Mouse (Mus musculus) liver, embryonic 12.5 days (tissue): ENCODE data around the gene D5Ertd579e. TPM values are rescaled to one million over a fixed set of nuclear protein-coding genes. Genes with fewer than 3 reads are reported as not detected.

Experiments
- ATAC-seq: fragments of 200-750 bp; cut with Nextera tagmentation; 2 replicates; pipeline ENCODE4 v1.8.0; 2017; ENCODE audit warnings: moderate number of reproducible peaks, mild to moderate bottlenecking, moderate library complexity
- H3K27ac ChIP-seq: fragments of 300-500 bp; sonication (generic); 2 replicates; pipeline ENCODE4 v1.5.1; 2016; ENCODE audit warnings: mild to moderate bottlenecking
- H3K27me3 ChIP-seq: fragments of 300-500 bp; sonication (generic); replicated peaks from 2 replicates; pipeline ENCODE4 v1.6.1; 2016; ENCODE audit warnings: mild to moderate bottlenecking, moderate library complexity
- H3K36me3 ChIP-seq: fragments of 300-500 bp; sonication (generic); 2 replicates; pipeline ENCODE4 v1.6.1; 2016; ENCODE audit warnings: mild to moderate bottlenecking, moderate library complexity
- H3K4me1 ChIP-seq: fragments of 300-500 bp; sonication (generic); 2 replicates; pipeline ENCODE4 v1.6.1; 2016
- H3K4me2 ChIP-seq: fragments of 300-500 bp; sonication (generic); 2 replicates; pipeline ENCODE4 v1.6.1; 2016; ENCODE audit warnings: mild to moderate bottlenecking, moderate library complexity
- H3K4me3 ChIP-seq: fragments of 300-500 bp; sonication (generic); 2 replicates; pipeline ENCODE4 v1.5.1; 2016; ENCODE audit warnings: mild to moderate bottlenecking, moderate library complexity
- H3K9ac ChIP-seq: fragments of 300-500 bp; sonication (generic); 2 replicates; pipeline ENCODE4 v1.6.1; 2016; ENCODE audit warnings: mild to moderate bottlenecking, moderate library complexity
- H3K9me3 ChIP-seq: fragments of 300-500 bp; sonication (generic); replicated peaks from 2 replicates; pipeline ENCODE4 v1.6.1; 2016; ENCODE audit warnings: mild to moderate bottlenecking, moderate library complexity
- WGBS: fragments of 180-500 bp; shearing (Covaris S2); methylation state at CpG from one replicate; pipeline ENCODE4 v1.1.7; 2016; ENCODE audit not compliant: insufficient replicate concordance; 5-methylcytosine and 5-hydroxymethylcytosine counted together
- polyA plus RNA-seq: library from polyadenylated mRNA; unstranded; fragments of >200 nt; fragmentation: Nextera tagmentation; extraction: Ambion mirVana; gene quantifications from 2 replicates; pipeline ENCODE4 v1.2.1, GENCODE M21; 2016

D5Ertd579e gene
- polyA plus RNA-seq, 1 experiment from 2014 or later: 28.5 TPM

GRCm38 (mm10) chr5:36719135-36719534 lies 23.3 kb upstream of the D5Ertd579e start:
- 72% methylated on average over 5 of the region's 5 CpGs for WGBS
- Histone ChIP-seq H3K4me1 (peaks cover 82% of the 10 kb centered on the region), H3K27ac (peak overlapping the region; percentile 98), H3K27me3 (peaks cover 38% of the 10 kb centered on the region), H3K36me3 (no peaks in the 10 kb centered on the region), H3K4me3 (no peak overlapping the region), H3K9me3 (no peaks in the 10 kb centered on the region), H3K9ac (peak overlapping the region; percentile 64), H3K4me2 (peak overlapping the region; percentile 67)
- no peak for ATAC-seq

DNA sequence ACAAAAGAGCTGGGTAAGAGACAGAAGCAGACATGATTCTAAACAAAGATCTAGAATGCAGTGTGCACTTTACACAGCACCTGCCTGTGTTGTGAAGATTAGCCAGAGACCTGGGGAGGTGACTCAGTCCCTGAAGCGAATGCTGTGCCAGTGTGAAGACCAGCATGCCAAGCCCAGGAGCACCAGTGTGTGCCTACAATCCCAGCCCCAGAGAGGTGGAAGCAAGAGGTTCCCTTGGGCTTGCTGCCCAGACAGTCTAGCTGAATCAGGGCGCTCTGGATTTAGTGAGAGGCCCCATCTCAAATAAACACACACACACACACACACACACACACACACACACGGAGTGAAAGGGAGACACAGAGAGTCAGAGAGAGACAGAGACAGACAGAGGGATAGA lies 22.1 kb upstream of the D5Ertd579e start:
- WGBS: 60% methylated on average over 3 of the region's 3 CpGs
- Histone ChIP-seq H3K9me3 (no peaks in the 10 kb centered on the region), H3K27ac (no peak overlapping the region), H3K4me1 (peaks cover 82% of the 10 kb centered on the region), H3K4me2 (no peak overlapping the region), H3K36me3 (no peaks in the 10 kb centered on the region), H3K9ac (no peak overlapping the region), H3K4me3 (no peak overlapping the region), H3K27me3 (peaks cover 34% of the 10 kb centered on the region)
- ATAC-seq: no peak

GRCm38 (mm10) chr5:36716816-36717215 lies 21.0 kb upstream of the D5Ertd579e start:
- 71% methylated on average over 2 of the region's 2 CpGs for WGBS
- Histone ChIP-seq H3K4me2 (no peak overlapping the region), H3K9ac (0 out of 2 replicates have a peak overlapping the region, but pooled peaks have one; percentile 7), H3K4me3 (no peak overlapping the region), H3K27ac (no peak overlapping the region), H3K27me3 (peaks cover 34% of the 10 kb centered on the region), H3K36me3 (no peaks in the 10 kb centered on the region), H3K4me1 (peaks cover 82% of the 10 kb centered on the region), H3K9me3 (no peaks in the 10 kb centered on the region)
- ATAC-seq: no peak

DNA sequence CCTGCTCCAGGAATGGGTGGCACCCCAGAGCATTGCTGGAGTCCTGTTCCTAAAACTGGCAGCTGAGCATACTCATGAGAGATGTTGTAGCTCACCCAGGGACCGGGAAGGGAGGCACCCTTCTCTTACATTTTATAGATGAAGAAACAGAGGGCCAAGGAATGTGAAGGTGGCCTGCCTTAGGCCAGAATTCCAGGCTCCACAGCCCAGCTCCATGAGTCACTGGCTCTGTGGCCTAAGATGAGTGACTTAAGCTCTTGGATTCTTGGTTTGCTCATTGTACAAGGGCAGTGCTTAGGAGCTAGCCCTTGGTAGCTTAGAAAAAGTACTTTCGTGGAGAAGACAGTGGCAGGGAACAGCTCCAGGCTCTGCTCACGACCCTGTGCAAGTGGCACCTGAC lies 19.0 kb upstream of the D5Ertd579e start:
- Histone ChIP-seq H3K9ac (0 out of 2 replicates have a peak overlapping the region, but pooled peaks have one; percentile 2), H3K4me3 (no peak overlapping the region), H3K36me3 (no peaks in the 10 kb centered on the region), H3K27ac (peak overlapping the region; percentile 3; the same call in 1 of the 2 replicates), H3K4me1 (peaks cover 71% of the 10 kb centered on the region), H3K4me2 (no peak overlapping the region), H3K27me3 (peaks cover 42% of the 10 kb centered on the region), H3K9me3 (no peaks in the 10 kb centered on the region)
- no peak for ATAC-seq
- WGBS: 77% methylated on average over 3 of the region's 3 CpGs

GRCm38 (mm10) chr5:36713693-36714092 lies 17.9 kb upstream of the D5Ertd579e start:
- ATAC-seq: peak; percentile 61
- Histone ChIP-seq H3K9me3 (no peaks in the 10 kb centered on the region), H3K9ac (peak overlapping the region; percentile 68), H3K36me3 (no peaks in the 10 kb centered on the region), H3K27me3 (peaks cover 41% of the 10 kb centered on the region), H3K4me3 (peak overlapping the region; percentile 61), H3K27ac (peak overlapping the region; percentile 89), H3K4me2 (peak overlapping the region; percentile 89), H3K4me1 (peaks cover 59% of the 10 kb centered on the region)
- 72% methylated on average over 6 of the region's 6 CpGs for WGBS

- peaks cover 54% of the 10 kb centered on the region for H3K4me1 ChIP-seq
- H3K27ac ChIP-seq: peak overlapping the region; percentile 89
- WGBS: 10% methylated on average over 31 of the region's 31 CpGs
- peaks cover 34% of the 10 kb centered on the region for H3K27me3 ChIP-seq
- peak overlapping the region; percentile 68 for H3K9ac ChIP-seq
- peak overlapping the region; percentile 61 for H3K4me3 ChIP-seq
- H3K36me3 ChIP-seq: no peaks in the 10 kb centered on the region
- H3K4me2 ChIP-seq: peak overlapping the region; percentile 89
- no peaks in the 10 kb centered on the region for H3K9me3 ChIP-seq
- peak; percentile 97 for ATAC-seq
Measured at GRCm38 (mm10) chr5:36712553-36713534, 17.0 kb upstream of the D5Ertd579e start.

DNA sequence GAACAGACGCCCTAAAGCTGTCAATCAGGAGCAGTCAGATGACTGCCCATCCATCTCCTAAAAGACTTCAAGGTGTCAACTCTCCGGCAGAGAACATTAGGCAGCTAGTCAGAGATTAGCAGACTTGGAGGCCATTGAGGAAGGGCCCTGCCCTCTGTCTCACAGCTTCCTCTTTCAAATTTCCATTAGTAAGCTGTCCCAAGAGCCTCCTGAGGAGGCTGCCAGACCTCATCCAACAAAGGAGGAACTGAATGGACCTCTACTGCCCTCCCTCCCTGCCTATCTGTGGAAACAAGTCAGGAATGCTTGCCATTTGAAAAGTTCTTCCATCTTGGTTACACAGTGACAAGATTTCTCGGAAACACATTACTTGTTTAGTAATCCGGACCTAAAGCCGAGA lies 16.0 kb upstream of the D5Ertd579e start:
- ATAC-seq: no peak
- Histone ChIP-seq H3K4me3 (peak overlapping the region; percentile 61; the same call in 1 of the 2 replicates), H3K9ac (peak overlapping the region; percentile 68; the same call in 1 of the 2 replicates), H3K9me3 (no peaks in the 10 kb centered on the region), H3K36me3 (no peaks in the 10 kb centered on the region), H3K4me1 (peaks cover 46% of the 10 kb centered on the region), H3K27ac (peak overlapping the region; percentile 89), H3K4me2 (peak overlapping the region; percentile 89), H3K27me3 (peaks cover 28% of the 10 kb centered on the region)
- 45% methylated on average over 5 of the region's 5 CpGs for whole genome bisulfite sequencing

DNA sequence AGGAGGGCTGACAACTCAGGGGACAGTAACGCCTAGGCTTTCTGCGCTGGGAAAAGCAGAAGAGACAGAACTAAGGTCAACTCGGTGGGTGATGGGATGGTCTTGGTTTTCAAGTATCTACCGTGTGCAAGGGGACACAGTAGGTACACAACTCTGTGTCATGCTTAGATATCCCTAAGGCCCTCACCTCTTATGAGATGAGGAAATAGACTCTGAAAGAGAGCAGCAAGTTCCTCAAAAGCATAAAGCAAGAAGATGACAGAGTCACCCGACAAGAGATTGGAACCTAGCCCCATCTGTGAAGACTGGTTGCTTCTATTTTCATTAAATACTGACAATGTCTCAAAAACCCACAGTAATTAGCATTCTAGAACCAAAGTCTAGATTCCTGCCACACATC lies 10.0 kb upstream of the D5Ertd579e start:
- no peaks in the 10 kb centered on the region for H3K9me3 ChIP-seq
- H3K4me2 ChIP-seq: no peak overlapping the region
- H3K4me1 ChIP-seq: peaks cover 9% of the 10 kb centered on the region
- no peak for ATAC-seq
- H3K27me3 ChIP-seq: peaks cover 43% of the 10 kb centered on the region
- no peak overlapping the region for H3K9ac ChIP-seq
- H3K36me3 ChIP-seq: no peaks in the 10 kb centered on the region
- no peak overlapping the region for H3K27ac ChIP-seq
- no peak overlapping the region for H3K4me3 ChIP-seq
- 68% methylated on average over 5 of the region's 5 CpGs for WGBS

DNA sequence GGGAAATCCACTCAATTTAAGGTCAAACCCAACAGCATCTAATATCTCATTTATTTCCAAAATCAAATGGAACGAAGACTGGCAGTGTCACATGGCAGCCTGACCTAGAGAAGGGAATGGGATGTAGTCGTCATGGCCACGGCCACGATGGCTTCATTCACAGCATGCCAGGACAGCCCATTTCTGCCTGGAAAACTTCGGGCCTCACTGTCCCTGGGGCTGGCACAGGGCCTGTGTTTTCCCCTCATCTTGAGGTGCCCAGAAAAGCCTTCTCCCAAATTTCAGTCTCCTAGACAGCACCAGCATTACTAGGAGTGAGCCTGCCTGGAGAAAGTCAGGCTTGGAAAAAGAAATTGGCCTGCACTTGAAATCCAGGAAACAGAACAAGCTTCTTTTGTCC lies 9.6 kb upstream of the D5Ertd579e start:
- no peak for ATAC-seq
- WGBS: 70% methylated on average over 5 of the region's 5 CpGs
- Histone ChIP-seq H3K27me3 (peaks cover 40% of the 10 kb centered on the region), H3K9me3 (no peaks in the 10 kb centered on the region), H3K9ac (no peak overlapping the region), H3K27ac (no peak overlapping the region), H3K4me2 (no peak overlapping the region), H3K36me3 (no peaks in the 10 kb centered on the region), H3K4me3 (no peak overlapping the region), H3K4me1 (peaks cover 12% of the 10 kb centered on the region)

DNA sequence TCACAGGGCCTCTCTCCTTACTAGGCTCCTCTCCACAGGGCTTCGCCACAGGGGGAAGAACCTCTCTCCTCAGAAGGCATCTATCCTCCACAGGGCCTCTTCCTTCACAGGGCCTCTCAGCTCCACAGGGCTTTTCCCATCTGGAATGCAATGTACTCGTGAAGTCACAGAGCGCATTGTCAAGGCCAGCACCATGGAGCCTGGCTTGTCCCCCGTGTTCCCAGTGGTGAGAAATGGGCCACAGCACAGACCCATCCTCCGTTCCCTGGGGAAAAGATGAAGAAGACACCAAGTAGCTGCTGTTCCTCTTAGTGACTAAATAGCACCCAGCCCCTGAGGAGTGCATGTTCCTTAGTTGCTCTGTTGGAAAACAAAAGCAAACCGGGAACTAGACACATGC lies 8.9 kb upstream of the D5Ertd579e start:
- Histone ChIP-seq H3K4me3 (no peak overlapping the region), H3K27me3 (peaks cover 39% of the 10 kb centered on the region), H3K9me3 (no peaks in the 10 kb centered on the region), H3K27ac (no peak overlapping the region), H3K4me2 (no peak overlapping the region), H3K9ac (no peak overlapping the region), H3K4me1 (peaks cover 12% of the 10 kb centered on the region), H3K36me3 (no peaks in the 10 kb centered on the region)
- WGBS: 71% methylated on average over 6 of the region's 6 CpGs
- ATAC-seq: no peak

- Histone ChIP-seq H3K4me3 (no peak overlapping the region), H3K36me3 (no peaks in the 10 kb centered on the region), H3K4me2 (peak overlapping the region; percentile 30; the same call in 1 of the 2 replicates), H3K9me3 (no peaks in the 10 kb centered on the region), H3K27ac (peak overlapping the region; percentile 41; the same call in 1 of the 2 replicates), H3K9ac (0 out of 2 replicates have a peak overlapping the region, but pooled peaks have one; percentile 17), H3K4me1 (peaks cover 42% of the 10 kb centered on the region), H3K27me3 (peaks cover 30% of the 10 kb centered on the region; the same call in 1 of the 2 replicates)
- no peak for ATAC-seq
- 47% methylated on average over 6 of the region's 6 CpGs for WGBS
Measured at GRCm38 (mm10) chr5:36700939-36701620, 5.3 kb upstream of the D5Ertd579e start.

GRCm38 (mm10) chr5:36698689-36699088 lies 2.9 kb upstream of the D5Ertd579e start:
- no peaks in the 10 kb centered on the region for H3K9me3 ChIP-seq
- H3K4me3 ChIP-seq: no peak overlapping the region
- ATAC-seq: no peak
- H3K9ac ChIP-seq: no peak overlapping the region
- H3K4me2 ChIP-seq: no peak overlapping the region
- H3K4me1 ChIP-seq: peaks cover 53% of the 10 kb centered on the region
- WGBS: 62% methylated on average over 5 of the region's 5 CpGs
- H3K36me3 ChIP-seq: no peaks in the 10 kb centered on the region
- H3K27ac ChIP-seq: no peak overlapping the region
- peaks cover 15% of the 10 kb centered on the region; the same call in 1 of the 2 replicates for H3K27me3 ChIP-seq
